Mouse (Mus musculus) CH12.LX (cell line): ENCODE results near the gene Sp3. TPM values are rescaled to one million over a fixed set of nuclear protein-coding genes. Genes with fewer than 3 reads are reported as not detected.

Experiments used
- DNase-seq: peaks from one replicate; pipeline ENCODE4 v3.0.0-alpha.2; 2013; ENCODE audit errors: extremely low read depth
- H3K27ac ChIP-seq: 2 replicates; pipeline ENCODE4 v1.5.1; 2012; ENCODE audit warnings: low read depth, mild to moderate bottlenecking, control low read depth, moderate library complexity; ENCODE audit not compliant: insufficient read depth
- H3K27me3 ChIP-seq: replicated peaks from 2 replicates; pipeline ENCODE3; 2012; ENCODE audit warnings: inconsistent platforms
- H3K36me3 ChIP-seq, 2 experiments: replicated peaks in 1 of 2; 2 replicates each; pipeline versions ENCODE3 to v1.6.1; 2012; ENCODE audit warnings: inconsistent platforms in 1 of 2, low read length in 1 of 2, mild to moderate bottlenecking in 1 of 2, mixed read lengths in 1 of 2, moderate library complexity in 1 of 2; ENCODE audit not compliant: control insufficient read depth in 1 of 2, insufficient read depth in 1 of 2
- H3K4me1 ChIP-seq, 2 experiments: 2 replicates each; pipeline ENCODE4 v1.6.1; 2012; ENCODE audit warnings: inconsistent platforms in 1 of 2, moderate library complexity in 1 of 2; ENCODE audit not compliant: insufficient read depth in 2 of 2, control insufficient read depth in 1 of 2
- H3K4me2 ChIP-seq: 2 replicates; pipeline ENCODE4 v1.6.1; 2012; ENCODE audit warnings: low read depth, mild to moderate bottlenecking, control low read depth; ENCODE audit not compliant: poor library complexity, insufficient read depth, severe bottlenecking
- H3K4me3 ChIP-seq, 3 experiments: fragments of 150-350 bp in 1 of 3; sonication (generic) in 1 of 3; replicated peaks in 1 of 3; 2 replicates each; pipeline versions ENCODE3 to v1.5.1; 2011 to 2012; ENCODE audit warnings: low read depth in 2 of 3, low read length in 2 of 3, mild to moderate bottlenecking in 2 of 3, moderate library complexity in 2 of 3, control low read depth in 1 of 3, improper control_type of control experiment in 1 of 3, inconsistent platforms in 1 of 3, mixed read lengths in 1 of 3; ENCODE audit not compliant: poor library complexity in 1 of 3
- H3K79me2 ChIP-seq: replicated peaks from 2 replicates; pipeline ENCODE4 v1.6.1; 2012; ENCODE audit warnings: mild to moderate bottlenecking, moderate library complexity; ENCODE audit not compliant: control insufficient read depth, poor library complexity, insufficient read depth, severe bottlenecking; ENCODE audit errors: extremely low read depth
- H3K9ac ChIP-seq: 2 replicates; pipeline ENCODE4 v1.6.1; 2012; ENCODE audit warnings: low read depth, mild to moderate bottlenecking, control low read depth, moderate library complexity; ENCODE audit not compliant: insufficient read depth
- H3K9me3 ChIP-seq: replicated peaks from 2 replicates; pipeline ENCODE3; 2012; ENCODE audit warnings: low read length, inconsistent platforms, mixed read lengths
- BHLHE40 ChIP-seq: IDR thresholded peaks from 2 replicates; pipeline ENCODE4 v1.6.1; 2011; ENCODE audit warnings: mild to moderate bottlenecking, low read depth, low read length, improper control_type of control experiment
- CHD1 ChIP-seq: IDR thresholded peaks from 2 replicates; pipeline ENCODE4 v1.6.1; 2012; ENCODE audit warnings: low read depth, low read length, improper control_type of control experiment, inconsistent platforms
- CTCF ChIP-seq, 2 experiments: IDR thresholded peaks in 1 of 2; conservative IDR thresholded peaks in 1 of 2; 2 replicates each; pipeline ENCODE4 v1.5.1; 2011 to 2012; ENCODE audit warnings: low read depth in 2 of 2, low read length in 2 of 2, improper control_type of control experiment in 1 of 2, inconsistent platforms in 1 of 2, mild to moderate bottlenecking in 1 of 2, moderate library complexity in 1 of 2
- EP300 ChIP-seq: IDR thresholded peaks from 2 replicates; pipeline ENCODE4 v1.6.1; 2011; ENCODE audit warnings: low read length, improper control_type of control experiment
- GABPA ChIP-seq: IDR thresholded peaks from 2 replicates; pipeline ENCODE4 v1.6.1; 2012; ENCODE audit warnings: low read depth, low read length, improper control_type of control experiment, inconsistent platforms; ENCODE audit not compliant: insufficient replicate concordance
- HCFC1 ChIP-seq: IDR thresholded peaks from 2 replicates; pipeline ENCODE4 v1.6.1; 2012; ENCODE audit warnings: low read depth, mild to moderate bottlenecking, inconsistent platforms, low read length, improper control_type of control experiment
- IRF4 ChIP-seq: IDR thresholded peaks from 2 replicates; pipeline ENCODE4 v1.6.1; 2014; ENCODE audit warnings: low read depth, mild to moderate bottlenecking, inconsistent platforms, low read length, improper control_type of control experiment
- JUND ChIP-seq: conservative IDR thresholded peaks from 2 replicates; pipeline ENCODE4 v1.6.1; 2011; ENCODE audit warnings: low read depth, low read length, improper control_type of control experiment
- MAX ChIP-seq: IDR thresholded peaks from 2 replicates; pipeline ENCODE4 v1.6.1; 2011; ENCODE audit warnings: low read length, improper control_type of control experiment
- MEF2A ChIP-seq: IDR thresholded peaks from 2 replicates; pipeline ENCODE4 v1.6.1; 2014; ENCODE audit warnings: low read depth, mild to moderate bottlenecking, inconsistent platforms, low read length, improper control_type of control experiment, borderline replicate concordance
- MYC ChIP-seq: IDR thresholded peaks from 2 replicates; pipeline ENCODE4 v1.6.1; 2011; ENCODE audit warnings: low read depth, mild to moderate bottlenecking, improper control_type of control experiment, low read length
- NELFE ChIP-seq: IDR thresholded peaks from 2 replicates; pipeline ENCODE4 v1.6.1; 2011; ENCODE audit warnings: low read depth, low read length, improper control_type of control experiment
- NRF1 ChIP-seq: IDR thresholded peaks from 2 replicates; pipeline ENCODE4 v1.6.1; 2014; ENCODE audit warnings: low read depth, mild to moderate bottlenecking, inconsistent platforms, low read length, improper control_type of control experiment, moderate library complexity
- SMC3 ChIP-seq: IDR thresholded peaks from 2 replicates; pipeline ENCODE4 v1.6.1; 2011; ENCODE audit warnings: low read depth, low read length, improper control_type of control experiment
- TBP ChIP-seq: conservative IDR thresholded peaks from 2 replicates; pipeline ENCODE4 v1.6.1; 2011; ENCODE audit warnings: low read depth, low read length, improper control_type of control experiment
- USF1 ChIP-seq: IDR thresholded peaks from 2 replicates; pipeline ENCODE4 v1.6.1; 2014; ENCODE audit warnings: low read depth, mild to moderate bottlenecking, inconsistent platforms, low read length, improper control_type of control experiment
- USF2 ChIP-seq: conservative IDR thresholded peaks from 2 replicates; pipeline ENCODE4 v1.6.1; 2011; ENCODE audit warnings: low read depth, low read length, improper control_type of control experiment
- ZC3H11A ChIP-seq: IDR thresholded peaks from 2 replicates; pipeline ENCODE4 v1.6.1; 2012; ENCODE audit warnings: low read depth, mild to moderate bottlenecking, inconsistent platforms, low read length, improper control_type of control experiment
- ZKSCAN1 ChIP-seq: IDR thresholded peaks from 2 replicates; pipeline ENCODE4 v1.6.1; 2012; ENCODE audit warnings: low read depth, inconsistent platforms, low read length, improper control_type of control experiment, borderline replicate concordance
- dilution Hi-C: fragments of 300-500 bp; cut with MboI; formaldehyde crosslinking; loops from 2 replicates; pipeline ENCODE4 v1.14.3; 2020; ENCODE audit warnings: low sequenced_read_pairs; ENCODE audit not compliant: extremely low pct_unique_long_range_greater_than_20kb, extremely low pct_ligation_motif_present
- in situ Hi-C: fragments of 300-500 bp; cut with MboI; formaldehyde crosslinking; loops from 3 replicates; pipeline ENCODE4 v1.14.3; 2019; ENCODE audit warnings: low sequenced_read_pairs, low pct_ligation_motif_present, low pct_unique_long_range_greater_than_20kb, mixed read lengths
- polyA plus RNA-seq: library from polyadenylated mRNA; unstranded; fragments of >175 nt; gene quantifications from 2 replicates; pipeline ENCODE4 v1.2.1, GENCODE M21; 2012; ENCODE audit warnings: low read depth; ENCODE audit not compliant: insufficient read length
- total RNA-seq, 2 experiments: library from RNA; depleted of rRNA; stranded (reverse); fragments of 300-350 nt in 1 of 2; fragments of >200 nt in 1 of 2; gene quantifications; 2 replicates each; pipeline ENCODE4 v1.2.3; 2012 to 2014

Sp3 gene
- total and polyA plus RNA-seq, 3 experiments = 37.7 to 86.8 (median 40.4) TPM

- no peak overlapping the region for H3K4me3 ChIP-seq
- TF ChIP-seq MAX = 0 out of 2 replicates have a peak, but pooled peaks have one; percentile 0
- TF ChIP-seq MEF2A = no peak
- no peak for TF ChIP-seq HCFC1
- TF ChIP-seq CTCF (conservative IDR thresholded peaks at IDR 0.05 in 1 of 2, IDR thresholded peaks at IDR 0.05 in 1 of 2; ENCODE audit: low read depth in 2 of 2, low read length in 2 of 2) = no peak
- no peak for TF ChIP-seq JUND
- TF ChIP-seq, all 38 proteins: peak for 1
- Histone ChIP-seq H3K4me2 (no peak overlapping the region), H3K27me3 (no peaks in the 10 kb centered on the region), H3K9me3 (peaks cover 2% of the 10 kb centered on the region), H3K9ac (no peak overlapping the region), H3K36me3 (no peaks in the 10 kb centered on the region), H3K79me2 (no peaks in the 10 kb centered on the region), H3K27ac (peak overlapping the region; percentile 59), H3K4me1 (peaks cover 11 to 49% of the 10 kb centered on the region in 2 experiments)
- in situ Hi-C loops = no loop called here
- dilution Hi-C loops = no loop called here
- DNase-seq = no peak
Observed at GRCm38 (mm10) chr2:73001994-73002393, 21.7 kb upstream of the Sp3 start.

- peaks cover 2% of the 10 kb centered on the region for H3K9me3 ChIP-seq
- no peak overlapping the region for H3K4me3 ChIP-seq
- in situ Hi-C loops = no loop called here
- no peak for TF ChIP-seq USF1
- no peak for TF ChIP-seq USF2
- TF ChIP-seq ZKSCAN1 = no peak
- TF ChIP-seq EP300 = no peak
- TF ChIP-seq MAX = no peak
- TF ChIP-seq SMC3 = no peak
- TF ChIP-seq CHD1 = no peak
- TF ChIP-seq MYC = no peak
- no peak for TF ChIP-seq NELFE
- no peak for TF ChIP-seq NRF1
- no peak for TF ChIP-seq TBP
- no peak for TF ChIP-seq GABPA
- no peak for TF ChIP-seq BHLHE40
- no peak for TF ChIP-seq ZC3H11A
- TF ChIP-seq JUND = no peak
- no peak for TF ChIP-seq IRF4
- TF ChIP-seq, all 38 proteins: peak for 0
- no peaks in the 10 kb centered on the region for H3K27me3 ChIP-seq
- no peak for DNase-seq
- H3K9ac ChIP-seq = no peak overlapping the region
- no peaks in the 10 kb centered on the region for H3K79me2 ChIP-seq
- H3K27ac ChIP-seq = no peak overlapping the region
- H3K4me2 ChIP-seq = no peak overlapping the region
- H3K4me1 ChIP-seq = peaks cover 9 to 57% of the 10 kb centered on the region in 2 experiments
- H3K36me3 ChIP-seq = no peaks in the 10 kb centered on the region
- dilution Hi-C loops = no loop called here
Observed at GRCm38 (mm10) chr2:73000194-73000593, 19.9 kb upstream of the Sp3 start.
